Mouse (Mus musculus) neutrophil, adult 83 days (primary cell): Measurements from ENCODE around the gene Btbd35f9. TPM values are rescaled to one million over a fixed set of nuclear protein-coding genes. Genes with fewer than 3 reads are reported as not detected.

ENCODE experiments used
- total RNA-seq, 2 experiments: library from RNA; stranded (reverse); gene quantifications; one replicate each; pipeline ENCODE4 v1.2.4; 2023

Gene Btbd35f9
- total RNA-seq: not detected

DNA sequence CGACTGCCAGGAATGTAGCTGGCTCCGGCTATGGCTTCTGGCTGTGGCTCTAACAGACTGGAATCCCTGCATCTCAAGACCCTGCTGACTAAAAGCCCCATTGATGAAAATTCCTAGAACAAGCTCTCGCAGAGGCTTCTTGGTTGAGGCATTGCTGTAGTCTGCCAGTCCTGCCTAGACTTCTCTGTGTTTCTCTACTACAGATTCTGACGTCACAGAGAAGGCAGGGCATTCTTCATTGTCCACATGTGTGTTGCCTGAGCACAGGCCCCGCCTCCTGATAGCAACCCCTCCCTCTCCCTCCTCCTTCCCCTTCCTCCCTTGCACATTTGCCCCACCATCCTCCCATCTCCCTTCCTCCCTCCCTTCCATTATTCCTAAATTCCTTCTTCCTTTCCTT lies at the start of gene Btbd35f9:
TSS of gene Btbd35f9 (minus strand) at position 101 of the 400 bp plus-strand sequence.

Other genes with a start within 250 kb of the Btbd35f9 start
- gene Btbd35f6, start 205.0 kb downstream of the Btbd35f9 start, total RNA-seq: not detected
- gene Gm21870, start 174.7 kb downstream of the Btbd35f9 start, total RNA-seq: not detected
- gene Spin2g, start 77.2 kb upstream of the Btbd35f9 start, total RNA-seq: not detected